Mouse (Mus musculus) CD4-positive, CD25-positive, alpha-beta regulatory T cell, adult 9 weeks (primary cell): Measurements from ENCODE around the gene Ap5z1. TPM values are rescaled to one million over a fixed set of nuclear protein-coding genes. Genes with fewer than 3 reads are reported as not detected.

Experiments used
- polyA plus RNA-seq: library from polyadenylated mRNA; unstranded; fragments of 100-300 nt; shearing (Covaris generic); gene quantifications from one replicate; pipeline ENCODE4 v1.2.1, GENCODE M21; 2017

Ap5z1 gene
- 42.8 TPM for polyA plus RNA-seq

DNA sequence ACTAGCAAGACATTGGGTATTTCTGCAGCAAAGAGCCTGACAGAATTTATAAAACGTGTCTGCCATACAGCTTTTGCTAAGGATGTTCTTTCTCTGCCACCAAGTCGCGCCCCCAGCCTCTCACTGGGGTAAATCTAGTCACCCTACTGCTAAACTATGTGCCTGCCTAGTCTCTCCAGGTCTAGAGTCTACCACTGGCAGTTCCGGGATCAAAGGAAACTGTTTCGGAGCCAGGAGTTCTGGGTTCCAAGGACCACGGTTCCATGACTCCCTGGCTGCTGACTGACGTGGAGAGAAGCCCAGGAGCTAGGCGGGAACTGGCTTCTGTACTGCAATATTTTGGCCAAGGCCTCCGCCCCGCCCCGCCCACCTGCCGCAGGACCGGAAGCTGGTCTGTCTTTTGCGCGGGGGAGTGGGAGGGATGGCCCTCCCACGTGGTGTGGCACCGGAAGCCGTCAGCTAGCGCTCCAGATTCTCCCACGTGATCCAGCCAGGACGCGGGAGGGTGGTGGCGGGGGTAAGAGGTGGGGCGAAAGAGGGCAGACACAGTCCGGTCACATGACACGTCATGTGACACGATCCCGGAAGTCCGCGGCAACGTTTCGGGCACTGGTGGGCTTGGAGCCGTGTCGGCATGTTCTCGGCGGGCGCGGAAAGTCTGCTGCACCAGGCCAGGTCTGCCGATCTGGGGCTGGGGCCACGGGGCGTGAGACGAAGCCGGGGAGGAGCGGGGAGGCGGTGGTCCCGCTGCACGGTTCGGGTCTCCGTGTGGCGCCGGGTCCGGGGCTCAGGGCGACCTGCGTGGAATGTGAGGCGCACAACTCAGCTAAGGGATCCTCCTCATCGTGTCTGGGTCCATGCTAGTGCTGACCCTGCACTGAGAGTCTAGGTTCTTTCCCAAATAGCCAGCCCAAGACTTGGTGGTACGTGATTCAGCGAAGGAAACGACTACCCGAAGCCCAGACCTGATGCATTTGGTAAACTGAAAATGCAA is at the start of gene Ap5z1:
Ap5z1 (plus strand) TSS at position 484 of the 994 bp plus-strand sequence.

Other genes starting within 250 kb of the Ap5z1 start
- gene Foxk1, start 62.4 kb upstream of the Ap5z1 start, polyA plus RNA-seq, result 1.8 TPM
- not detected for gene Papolb, start 66.1 kb downstream of the Ap5z1 start, polyA plus RNA-seq
- not detected for gene Radil, start 87.2 kb downstream of the Ap5z1 start, polyA plus RNA-seq
- gene Mmd2, start 144.9 kb downstream of the Ap5z1 start, polyA plus RNA-seq, result not detected
- 10.3 TPM for gene Wipi2, start 163.8 kb downstream of the Ap5z1 start, polyA plus RNA-seq
- gene Slc29a4, start 228.6 kb downstream of the Ap5z1 start, polyA plus RNA-seq, result 0.57 TPM